Mouse (Mus musculus): ENCODE measurements at regions not wholly inside any gene's neighbourhood (a gene's known extent, or its start where the extent isn't known, plus 50 kb on each side); places are given as distances from the start of the nearest gene placed in this dataset.

GRCm38 (mm10) chr13:39074211-39074610 is 113.5 kb upstream of the Slc35b3 start:
- no peak for TF ChIP-seq CTCF (IDR thresholded peaks at IDR 0.05; ENCODE audit: low read depth, low read length)
- TF ChIP-seq POLR2A (IDR thresholded peaks at IDR 0.05; ENCODE audit: borderline replicate concordance, low read depth, low read length), result no peak
